Mouse (Mus musculus) heart, postnatal 36 days (tissue): ENCODE data around the gene Cd209g. TPM values are rescaled to one million over a fixed set of nuclear protein-coding genes. Genes with fewer than 3 reads are reported as not detected.
"Not testable (repeated sequence)": the region's sequence is repeated elsewhere in the genome, so short reads cannot be mapped to it uniquely, and the experiment has no call there.

Experiments
- DNase-seq, 2 experiments: peaks; one replicate each; pipeline ENCODE4 v3.0.0; 2021 to 2022
- intact Hi-C: fragments of 180-260 bp; cut with DNase I; formaldehyde crosslinking; loops from one replicate; pipeline ENCODE4 v1.15.1; 2025
- total RNA-seq, 2 experiments: library from RNA; stranded (reverse); gene quantifications; 2 replicates each; pipeline ENCODE4 v1.2.3; 2021

Gene Cd209g
- not detected for total RNA-seq

DNA sequence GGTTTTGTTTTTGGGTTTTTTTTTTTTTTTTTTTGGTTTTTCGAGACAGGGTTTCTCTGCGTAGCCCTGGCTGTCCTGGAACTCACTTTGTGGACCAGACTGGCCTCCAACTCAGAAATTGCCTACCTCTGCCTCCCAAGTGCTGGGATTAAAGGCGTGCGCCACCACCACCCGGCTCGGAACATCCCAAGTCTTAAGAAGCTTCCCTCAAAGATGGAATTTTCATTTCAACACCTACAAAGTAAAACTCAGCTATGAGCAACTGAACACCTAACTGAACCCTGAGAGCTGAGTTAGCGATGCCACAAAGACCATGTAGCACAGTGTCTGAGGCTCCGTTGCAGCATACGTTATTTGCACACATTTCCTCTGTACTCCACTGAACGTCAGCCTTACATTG, at the start of gene Cd209g:
Cd209g (plus strand) TSS at position 301 of the 400 bp plus-strand sequence.
- intact Hi-C loops, result no loop called here
- DNase-seq, result no peak

DNA sequence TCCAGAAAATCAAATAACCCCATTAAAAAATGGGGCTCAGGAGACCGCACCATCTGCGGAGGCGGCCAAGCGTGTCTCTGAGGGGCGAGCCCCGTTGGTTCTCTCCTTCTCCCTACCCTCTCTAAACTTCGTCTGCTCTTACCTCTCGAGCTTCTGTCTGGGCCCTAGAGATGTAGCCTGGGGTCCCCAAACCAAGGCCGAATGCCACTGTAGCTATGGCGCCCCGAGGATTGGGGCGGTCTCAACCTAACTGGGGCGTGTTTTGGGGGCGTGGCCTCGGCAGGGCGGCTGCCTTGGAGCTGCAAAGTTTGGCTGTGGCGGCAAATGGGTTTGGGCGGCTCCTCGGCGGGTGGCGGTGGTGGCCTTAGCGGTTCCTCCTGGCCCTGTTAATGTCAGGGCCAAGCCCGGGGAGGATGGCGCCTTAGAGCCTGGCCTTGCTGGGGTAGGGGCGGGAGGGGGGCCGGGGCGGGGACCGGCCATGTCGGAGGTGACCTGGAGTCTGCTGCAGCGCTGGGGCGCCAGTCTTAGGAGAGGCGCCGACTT, 46.6 kb upstream of the Cd209g start:
- intact Hi-C loops, result not testable (repeated sequence)
- DNase-seq, result peak; percentile 10 to 22

DNA sequence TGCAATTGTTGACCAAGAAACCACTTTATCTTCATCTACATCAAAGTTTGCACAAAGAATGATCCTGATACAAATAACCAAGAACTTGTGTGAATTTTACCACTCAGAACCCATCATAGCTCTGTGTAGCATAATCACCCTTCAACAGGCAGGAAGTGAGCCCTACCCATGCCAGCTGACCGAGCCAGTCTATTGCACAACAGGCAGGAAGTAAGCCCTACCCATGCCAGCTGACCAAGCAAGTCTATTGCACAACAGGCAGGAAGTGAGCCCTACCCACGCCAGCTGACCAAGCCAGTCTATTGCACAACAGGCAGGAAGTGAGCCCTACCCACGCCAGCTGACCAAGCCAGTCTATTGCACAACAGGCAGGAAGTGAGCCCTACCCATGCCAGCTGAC, 45.4 kb upstream of the Cd209g start:
- not testable (repeated sequence) for DNase-seq

DNA sequence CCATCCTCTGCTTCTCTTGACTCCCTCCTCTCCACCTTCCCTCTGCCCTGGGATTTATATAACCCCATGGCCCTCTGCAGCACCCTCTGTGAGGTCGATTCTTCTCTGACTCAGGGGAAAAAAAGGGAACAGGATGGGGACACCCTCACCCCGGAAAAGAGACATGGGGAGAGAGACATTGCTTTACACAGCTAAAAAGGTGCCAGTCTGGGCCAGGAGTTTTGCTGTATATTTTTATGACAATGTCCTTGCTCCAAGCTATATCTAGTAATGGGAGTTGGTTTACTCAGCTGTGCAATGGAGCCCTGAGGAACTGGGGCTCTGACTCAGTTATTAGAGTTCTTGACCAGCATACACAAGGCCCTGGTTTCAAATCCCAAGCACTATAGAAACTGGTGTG, 28.2 kb upstream of the Cd209g start, which contains the start of gene Cd209f:
Cd209f (minus strand) TSS at position 101 of the 400 bp plus-strand sequence.
- intact Hi-C loops, DNase-seq: not testable (repeated sequence)

More for the DNA sequence above, 45.4 kb upstream of the Cd209g start:
- intact Hi-C loops, result not testable (repeated sequence)

DNA sequence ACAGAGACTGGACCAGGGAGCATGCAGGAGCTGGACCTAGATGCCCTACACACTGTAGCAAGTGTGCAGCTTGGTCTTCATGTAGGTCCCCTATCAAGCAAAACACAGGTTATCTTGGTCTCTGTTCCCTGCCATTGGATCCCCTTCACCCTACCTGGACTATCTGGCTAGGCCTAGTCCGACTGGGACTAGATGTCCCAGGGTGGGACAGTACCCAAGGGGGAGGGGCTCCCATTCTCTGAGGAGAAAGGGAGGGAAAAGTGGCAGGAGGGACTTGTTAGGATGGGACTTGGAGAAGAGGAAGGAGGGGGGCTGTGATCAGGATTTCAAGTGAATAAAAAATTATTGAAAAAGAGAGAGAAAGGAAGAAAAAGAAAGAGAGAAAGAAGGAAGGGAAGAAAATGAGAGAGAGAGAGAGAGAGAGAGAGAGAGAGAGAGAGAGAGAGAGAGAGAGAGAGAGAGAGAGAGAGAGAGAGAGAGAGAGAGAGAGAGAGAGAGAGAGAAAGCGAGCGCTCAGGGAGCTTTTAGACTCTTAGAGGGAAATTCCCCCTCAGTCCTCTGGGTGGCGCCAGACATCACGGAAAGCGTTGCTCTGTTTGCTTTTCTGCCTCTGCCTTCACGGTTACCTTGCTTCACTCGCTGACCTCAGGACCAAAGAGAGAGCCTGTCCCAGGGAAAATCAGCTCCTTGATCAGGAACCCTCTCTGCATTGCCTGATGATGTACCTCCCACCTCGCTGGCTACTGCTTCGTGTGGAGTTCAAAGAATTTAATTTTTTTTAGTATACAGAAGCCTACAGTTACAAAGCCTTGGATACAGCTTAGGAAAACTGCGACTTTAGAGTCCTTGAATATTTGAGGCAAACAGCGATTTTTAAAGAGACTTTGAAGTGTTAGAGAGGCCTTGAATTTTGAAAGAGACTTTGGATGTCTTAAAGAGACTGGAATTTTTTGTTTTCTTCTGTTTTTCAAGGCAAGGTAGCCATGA, 6.1 kb downstream of the Cd209g start:
- DNase-seq, result peak; percentile 72 to 77
- intact Hi-C loops, result loop anchor here (5.0 kb wide), 2 partner anchors 117 to 232 kb away; partner anchors contain the start of gene Ctxn1

DNA sequence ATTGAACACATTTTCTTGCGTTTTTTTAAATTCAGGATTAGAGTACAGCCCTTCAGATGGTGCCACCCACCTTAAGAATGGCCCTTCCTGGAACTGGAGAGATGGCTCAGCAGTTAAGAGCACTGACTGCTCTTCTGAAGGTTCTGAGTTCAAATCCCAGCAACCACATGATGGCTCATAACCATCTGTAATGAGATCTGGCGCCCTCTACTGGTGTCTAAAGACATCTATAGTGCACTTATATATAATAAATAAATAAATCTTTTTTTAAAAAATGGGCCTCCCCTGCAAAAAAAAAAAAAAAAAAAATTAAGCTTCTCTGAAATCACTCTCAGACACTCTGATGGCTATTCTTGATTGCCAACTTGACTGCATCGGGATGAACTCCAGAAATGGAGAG, 7.8 kb downstream of the Cd209g start:
- intact Hi-C loops, result loop anchor here (2.0 to 5.0 kb wide), 3 partner anchors 116 to 445 kb away; partner anchors contain the start of gene Ctxn1
- no peak for DNase-seq

DNA sequence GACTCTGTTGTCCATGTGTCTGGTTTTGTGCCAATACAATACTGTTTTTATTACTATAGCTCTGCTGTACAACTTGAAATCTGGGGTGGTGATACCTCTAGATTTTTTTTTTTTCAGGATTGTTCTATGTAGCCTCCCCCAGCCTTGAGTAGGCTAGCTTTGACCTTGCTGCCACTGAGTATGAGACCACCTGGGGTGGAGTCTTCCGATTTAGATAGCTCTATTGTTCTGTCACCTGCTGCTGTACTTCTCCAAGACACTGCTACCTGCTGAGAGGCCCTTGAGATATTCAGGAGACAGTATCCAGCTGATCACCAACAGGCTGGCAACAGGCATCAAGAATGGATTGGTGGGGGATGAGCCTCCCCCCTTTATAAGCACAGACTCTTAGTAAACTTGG, 13.4 kb downstream of the Cd209g start:
- intact Hi-C loops, result no loop called here
- no peak for DNase-seq

DNA sequence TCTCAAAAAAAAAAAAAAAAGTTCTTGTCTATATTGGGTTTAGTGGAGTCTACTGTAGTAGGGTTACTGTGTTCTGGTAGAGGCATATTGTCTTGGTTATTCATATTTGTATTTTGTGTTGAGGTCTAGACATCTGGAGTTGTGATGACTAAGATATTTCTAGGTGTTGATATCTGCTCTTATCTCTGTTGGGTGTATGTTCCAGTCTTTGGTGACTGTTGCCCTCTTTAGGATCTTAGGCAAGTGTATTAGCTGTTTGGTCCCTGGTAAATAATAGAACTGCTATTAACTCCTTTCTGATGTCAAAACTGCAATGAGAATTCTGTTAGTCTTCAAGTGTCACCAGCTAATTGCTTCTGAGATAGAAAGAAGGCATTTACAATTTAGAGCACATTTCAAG, 21.0 kb downstream of the Cd209g start:
- intact Hi-C loops, result no loop called here
- DNase-seq, result no peak

DNA sequence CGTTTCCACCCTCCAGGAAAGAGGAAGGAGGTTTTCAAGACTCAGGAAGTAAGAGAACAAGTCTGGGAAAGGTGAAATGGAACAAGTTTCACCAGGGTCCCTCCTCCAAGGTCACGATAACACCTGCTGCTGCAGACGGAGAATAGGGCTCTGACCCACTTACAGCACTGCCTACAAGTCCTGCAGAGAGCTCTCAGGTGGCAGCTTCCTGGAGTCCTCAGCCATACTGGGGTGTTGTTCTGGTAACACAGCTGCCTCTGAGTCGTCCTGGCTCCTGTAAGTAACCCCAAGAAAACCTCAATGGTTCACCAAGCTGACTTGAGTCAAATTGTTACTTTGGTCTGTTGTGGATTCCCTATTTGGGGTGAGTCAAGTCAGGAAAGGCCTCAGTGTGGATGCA, 28.9 kb downstream of the Cd209g start:
- no peak for DNase-seq
- intact Hi-C loops, result loop anchor here (10.0 kb wide), 1 partner anchor 332 kb away; the partner anchor contains the start of gene Cers4

DNA sequence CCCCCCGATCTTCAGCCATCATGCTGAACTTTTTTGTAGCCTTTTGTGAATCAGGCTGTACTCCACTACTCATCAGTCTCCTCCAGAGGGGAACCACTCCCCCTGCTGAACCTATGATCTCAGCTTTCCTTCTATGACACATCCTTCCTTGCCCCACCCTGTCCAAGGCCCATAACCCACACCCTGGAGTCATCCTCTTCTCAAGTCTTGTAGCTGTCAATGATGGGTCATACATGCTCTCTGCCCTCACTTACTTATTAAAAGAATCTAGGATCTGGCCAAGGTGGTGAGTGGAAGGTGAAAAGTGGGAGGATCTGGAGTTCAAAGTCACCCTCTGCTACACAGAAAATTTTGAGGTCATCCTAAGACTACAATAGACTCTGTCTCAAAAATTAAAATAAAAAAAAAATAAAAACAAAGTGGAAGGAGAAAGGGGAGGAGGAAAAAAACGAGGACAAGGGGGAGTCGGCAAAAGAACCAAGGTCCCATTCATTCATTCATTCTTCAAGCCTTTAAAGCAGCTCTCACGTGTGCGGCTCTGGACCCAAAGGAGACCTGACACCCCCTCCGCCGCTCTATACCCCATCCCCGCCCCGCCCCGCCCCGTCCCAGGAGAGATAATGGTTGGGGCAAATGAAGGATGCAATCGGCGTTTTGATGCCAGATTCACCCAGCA, 31.4 kb downstream of the Cd209g start:
- no peak for DNase-seq
- intact Hi-C loops, result loop anchor here (5.0 to 10.0 kb wide), 5 partner anchors 87 to 512 kb away; partner anchors contain the start of genes Ccl25, Cers4, Elavl1 and Snapc2

DNA sequence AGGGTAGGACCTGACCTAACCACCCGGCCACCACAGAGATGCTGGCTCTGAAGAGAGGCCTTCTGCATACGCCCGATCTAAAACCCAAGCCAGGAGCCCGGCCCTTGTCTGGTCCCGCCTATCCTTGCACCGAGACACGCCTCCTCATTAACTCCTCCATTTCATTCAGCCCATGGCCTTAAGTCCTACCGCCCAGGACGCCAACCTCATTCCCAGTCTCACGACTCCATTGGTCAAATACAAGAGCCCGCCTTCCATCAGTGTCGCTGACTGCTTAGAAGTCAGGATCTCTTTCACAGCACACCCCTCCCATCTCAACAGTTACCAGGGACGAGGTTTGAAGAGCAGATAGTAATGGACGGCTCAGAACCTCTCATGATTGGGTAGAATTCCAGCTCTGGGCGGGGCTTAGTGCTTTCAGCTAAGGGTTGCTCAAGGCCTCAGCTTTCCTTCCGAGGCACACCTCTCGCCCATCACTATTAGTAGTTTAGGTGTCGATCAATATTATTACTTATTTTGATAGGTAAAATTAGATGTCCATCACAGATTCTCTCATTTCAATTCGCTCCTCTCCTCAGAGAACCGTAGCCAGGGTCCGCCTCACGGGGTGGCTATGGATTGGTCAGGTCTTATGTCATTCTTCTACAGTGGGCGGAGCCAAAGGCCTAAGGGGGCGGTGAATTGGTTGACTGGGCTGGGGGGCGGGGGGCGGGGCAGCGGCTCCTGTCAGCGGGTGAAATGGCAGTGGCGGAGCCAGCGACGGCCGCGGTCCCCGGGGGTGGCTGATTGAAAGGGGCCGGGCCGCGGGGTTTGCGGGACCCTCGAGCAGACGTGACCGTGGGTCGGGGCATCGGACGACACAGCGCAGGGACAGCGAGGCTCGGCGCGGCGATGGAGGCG, 32.2 kb downstream of the Cd209g start, which contains the start of gene Evi5l:
Evi5l (plus strand) TSS at position 716 of the 900 bp plus-strand sequence.
- peak; percentile 100 for DNase-seq
- intact Hi-C loops, result loop anchor here (5.0 to 10.0 kb wide), 5 partner anchors 86 to 511 kb away; partner anchors contain the start of genes Ccl25, Cers4, Elavl1 and Snapc2

DNA sequence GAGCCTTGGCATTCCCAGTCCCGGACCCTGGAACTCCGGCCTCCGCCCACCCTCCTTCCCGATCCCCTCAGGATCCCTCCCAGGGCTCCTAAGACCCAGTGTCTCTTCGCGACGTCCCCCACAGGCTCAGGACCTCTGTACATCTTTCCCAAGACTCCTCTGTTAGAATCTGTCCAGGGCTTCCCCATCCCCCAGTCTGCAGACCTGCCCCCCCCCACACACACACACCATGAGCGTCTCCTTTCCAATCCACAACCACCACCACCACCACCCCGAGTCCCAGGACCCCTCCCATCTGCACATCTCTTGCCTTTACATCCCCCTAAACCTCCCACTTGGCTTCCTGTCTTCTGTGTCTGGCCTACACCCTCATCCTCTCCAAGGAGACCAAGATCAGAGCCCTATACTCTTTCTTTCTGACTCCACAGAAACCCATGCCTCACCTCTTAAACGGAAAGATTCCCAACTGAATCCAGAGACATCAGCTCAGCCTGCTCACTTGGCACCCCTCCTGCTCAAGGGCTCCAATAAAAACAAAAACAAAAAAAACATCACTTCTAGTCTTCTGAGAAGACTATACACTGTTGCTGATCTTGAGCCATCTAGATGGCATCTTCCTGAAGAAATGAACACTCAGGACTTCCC, 33.1 kb downstream of the Cd209g start:
- intact Hi-C loops, result loop anchor here (5.0 to 10.0 kb wide), 5 partner anchors 85 to 510 kb away; partner anchors contain the start of genes Ccl25, Cers4, Elavl1 and Snapc2

DNA sequence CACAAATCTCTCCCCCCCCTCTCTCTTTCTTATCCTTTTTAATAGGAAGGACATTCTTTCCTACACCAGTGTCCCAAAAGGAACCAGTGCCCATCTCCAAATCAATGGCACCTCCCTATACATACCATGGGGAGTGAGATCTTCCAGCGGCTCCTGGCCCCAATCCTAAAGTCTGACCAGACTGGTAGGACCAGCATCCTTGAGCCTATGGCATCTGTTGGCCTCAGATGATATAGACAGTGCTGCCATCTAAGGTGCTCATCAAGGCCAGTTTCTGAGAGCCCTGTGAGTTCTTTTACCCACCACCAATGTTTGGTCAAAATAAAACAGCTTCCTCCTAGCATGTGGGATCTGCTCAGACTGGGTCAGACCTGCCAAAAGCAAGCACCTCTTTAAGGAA, 34.0 kb downstream of the Cd209g start:
- no peak for DNase-seq
- intact Hi-C loops, result loop anchor here (5.0 to 10.0 kb wide), 5 partner anchors 84 to 509 kb away; partner anchors contain the start of genes Ccl25, Cers4, Elavl1 and Snapc2

More for the DNA sequence above, 33.1 kb downstream of the Cd209g start:
- DNase-seq, result no peak

DNA sequence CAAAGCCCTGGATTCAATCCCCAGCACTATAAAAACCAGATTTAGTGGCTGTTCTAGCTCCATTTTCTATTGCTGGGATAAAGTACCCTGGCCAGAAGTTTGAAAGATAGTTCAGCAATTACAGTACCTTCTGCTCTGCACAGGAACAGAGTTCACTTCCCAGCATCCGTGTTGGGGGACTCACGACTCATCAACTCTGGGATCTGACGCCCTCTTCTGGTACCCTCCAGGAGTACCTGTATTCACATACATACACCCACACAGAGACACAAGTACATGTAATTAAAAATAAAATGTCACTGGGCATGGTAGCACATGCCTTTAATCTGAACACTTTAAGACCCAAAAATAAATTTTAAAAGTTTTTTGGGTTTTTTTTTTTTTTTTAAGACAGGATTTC, 38.6 kb downstream of the Cd209g start:
- DNase-seq, result no peak
- intact Hi-C loops, result no loop called here

DNA sequence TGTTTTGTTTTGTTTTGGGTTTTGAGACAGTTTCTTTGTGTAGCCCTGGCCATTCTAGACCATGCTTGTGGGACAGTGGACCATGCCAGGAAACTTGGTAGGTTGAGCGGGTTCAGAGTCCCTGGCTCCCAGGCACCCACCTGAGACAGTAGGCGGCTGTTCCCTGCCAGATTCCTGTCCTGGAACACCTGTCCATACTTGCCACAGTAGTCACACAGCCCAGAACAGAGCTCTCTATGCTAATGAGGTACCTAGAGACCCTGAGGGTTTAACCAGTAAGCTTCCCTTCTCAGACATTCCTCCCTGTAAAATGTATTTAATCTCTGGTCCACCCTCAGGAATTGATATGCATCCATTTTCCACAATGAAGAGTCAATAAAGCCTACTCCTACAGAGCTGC, 40.1 kb downstream of the Cd209g start:
- intact Hi-C loops, result no loop called here

DNA sequence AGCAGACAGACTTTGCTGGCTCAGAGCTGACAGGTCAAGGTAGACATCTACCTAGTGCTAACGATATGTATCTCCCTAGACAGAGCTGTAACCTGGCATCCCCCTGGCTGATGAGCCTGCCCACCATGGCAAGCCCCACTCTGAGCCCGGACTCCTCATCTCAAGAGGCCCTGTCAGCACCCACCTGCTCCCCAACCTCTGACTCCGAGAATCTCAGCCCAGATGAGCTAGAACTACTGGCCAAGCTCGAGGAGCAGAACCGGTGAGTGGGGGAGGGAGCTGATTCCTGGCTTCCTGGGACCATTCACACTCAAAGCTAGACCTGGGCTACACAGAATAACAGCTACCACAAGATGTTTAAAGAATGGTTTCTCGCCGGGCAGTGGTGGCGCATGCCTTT, 49.5 kb downstream of the Cd209g start:
- intact Hi-C loops, result no loop called here
- DNase-seq, result no peak

More for the DNA sequence above, 40.1 kb downstream of the Cd209g start:
- DNase-seq, result no peak

DNA sequence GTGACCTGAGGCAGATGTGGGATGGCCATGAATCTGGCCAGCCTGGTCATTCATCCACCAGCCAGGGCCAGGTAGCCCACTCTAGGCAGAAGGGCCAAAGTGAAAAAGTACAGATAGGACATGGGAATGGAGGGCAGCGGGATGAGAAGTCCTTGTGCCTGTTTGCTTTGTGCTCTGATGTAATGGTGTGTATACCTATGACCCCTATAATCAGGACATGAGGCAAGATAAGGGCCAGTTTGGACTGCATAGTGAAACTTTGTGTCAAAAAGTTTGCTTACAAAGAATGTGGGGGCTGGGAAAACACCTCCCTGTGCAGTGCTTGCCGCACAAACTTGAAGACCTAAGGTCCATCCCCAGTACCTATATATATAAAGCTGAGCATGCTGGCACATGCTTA, 52.3 kb downstream of the Cd209g start:
- DNase-seq, result no peak
- intact Hi-C loops, result no loop called here
